Mouse (Mus musculus) hindbrain, embryonic 10.5 days (tissue): Measurements from ENCODE around the gene Dnaaf5. TPM values are rescaled to one million over a fixed set of nuclear protein-coding genes. Genes with fewer than 3 reads are reported as not detected.

Experiments used
- DNase-seq: peaks from one replicate; pipeline ENCODE4 v3.0.0-alpha.2; 2017; ENCODE audit warnings: low spot score
- H3K27ac ChIP-seq: fragments of 300-500 bp; sonication (generic); 2 replicates; pipeline ENCODE4 v1.5.1; 2016; ENCODE audit warnings: mild to moderate bottlenecking, moderate library complexity
- H3K27me3 ChIP-seq: fragments of 300-500 bp; sonication (generic); 2 replicates; pipeline ENCODE4 v1.6.1; 2016; ENCODE audit warnings: mild to moderate bottlenecking; ENCODE audit not compliant: poor library complexity, insufficient read depth, severe bottlenecking
- H3K36me3 ChIP-seq: fragments of 300-500 bp; sonication (generic); 2 replicates; pipeline ENCODE4 v1.6.1; 2016; ENCODE audit warnings: mild to moderate bottlenecking, moderate library complexity
- H3K4me1 ChIP-seq: fragments of 300-500 bp; sonication (generic); replicated peaks from 2 replicates; pipeline ENCODE4 v1.6.1; 2016; ENCODE audit warnings: mild to moderate bottlenecking
- H3K4me3 ChIP-seq: fragments of 300-500 bp; sonication (generic); 2 replicates; pipeline ENCODE4 v1.5.1; 2016; ENCODE audit warnings: mild to moderate bottlenecking, moderate library complexity
- H3K9me3 ChIP-seq: fragments of 300-500 bp; sonication (generic); 2 replicates; pipeline ENCODE4 v1.6.1; 2016; ENCODE audit warnings: mild to moderate bottlenecking, moderate library complexity
- WGBS: fragments of 180-500 bp; shearing (Covaris S2); methylation state at CpG from one replicate; pipeline ENCODE4 v1.1.7; 2016; 5-methylcytosine and 5-hydroxymethylcytosine counted together
- polyA plus RNA-seq: library from polyadenylated mRNA; unstranded; fragments of >200 nt; fragmentation: Nextera tagmentation; extraction: Ambion mirVana; gene quantifications from 2 replicates; pipeline ENCODE4 v1.2.1, GENCODE M21; 2016

The Dnaaf5 gene
- polyA plus RNA-seq, 1 experiment from 2014 or later: 10.3 TPM

- Histone ChIP-seq H3K4me1 (no peaks in the 10 kb centered on the region), H3K36me3 (peaks cover 100% of the 10 kb centered on the region), H3K9me3 (no peaks in the 10 kb centered on the region), H3K27ac (no peak overlapping the region), H3K4me3 (no peak overlapping the region), H3K27me3 (no peaks in the 10 kb centered on the region)
- whole genome bisulfite sequencing: 96% methylated on average over 3 of the region's 3 CpGs
- no peak for DNase-seq
Measured at GRCm38 (mm10) chr5:139228318-139228717, 78.3 kb downstream of the Dnaaf5 start.

GRCm38 (mm10) chr5:139229716-139230115 is 79.7 kb downstream of the Dnaaf5 start:
- DNase-seq: no peak
- Histone ChIP-seq H3K4me3 (no peak overlapping the region), H3K4me1 (no peaks in the 10 kb centered on the region), H3K9me3 (no peaks in the 10 kb centered on the region), H3K27ac (no peak overlapping the region), H3K36me3 (peaks cover 100% of the 10 kb centered on the region), H3K27me3 (no peaks in the 10 kb centered on the region)
- 95% methylated on average over 3 of the region's 3 CpGs for WGBS

- no peak for DNase-seq
- H3K36me3 ChIP-seq: peaks cover 100% of the 10 kb centered on the region
- no peak overlapping the region for H3K4me3 ChIP-seq
- H3K27ac ChIP-seq: no peak overlapping the region
- H3K27me3 ChIP-seq: no peaks in the 10 kb centered on the region
- H3K4me1 ChIP-seq: no peaks in the 10 kb centered on the region
- H3K9me3 ChIP-seq: no peaks in the 10 kb centered on the region
- WGBS: 92% methylated on average over 3 of the region's 3 CpGs
Measured at GRCm38 (mm10) chr5:139232083-139232482, 82.1 kb downstream of the Dnaaf5 start.

DNA sequence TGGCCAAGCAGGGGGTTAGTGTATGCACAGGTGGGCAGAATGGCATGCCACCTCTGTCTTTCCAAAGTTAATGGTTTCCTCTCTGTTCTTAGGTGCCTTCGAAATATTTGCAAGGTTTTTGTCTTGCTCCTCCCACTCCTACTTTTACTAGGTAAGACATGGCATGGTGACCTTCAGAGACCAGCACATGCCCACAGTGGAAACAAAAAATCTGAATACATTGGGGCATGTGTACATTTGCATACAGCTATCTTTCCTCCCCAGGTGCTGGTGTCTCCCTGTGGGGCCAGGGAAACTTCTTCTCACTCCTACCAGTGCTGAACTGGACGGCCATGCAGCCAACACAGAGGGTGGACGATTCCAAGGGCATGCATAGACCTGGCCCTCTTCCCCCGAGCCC is 84.4 kb downstream of the Dnaaf5 start:
- Histone ChIP-seq H3K27ac (no peak overlapping the region), H3K4me3 (no peak overlapping the region), H3K36me3 (peaks cover 100% of the 10 kb centered on the region), H3K9me3 (no peaks in the 10 kb centered on the region), H3K4me1 (no peaks in the 10 kb centered on the region), H3K27me3 (no peaks in the 10 kb centered on the region)
- WGBS: 91% methylated on average over 4 of the region's 4 CpGs
- no peak for DNase-seq

Other genes with a start within 250 kb of the Dnaaf5 start
- gene Pdgfa, start 152.9 kb upstream of the Dnaaf5 start, polyA plus RNA-seq: 10.4 and 12.8 TPM in 2 replicates
- 11.7 and 28.8 TPM in 2 replicates for gene Prkar1b, start 222 bp upstream of the Dnaaf5 start, polyA plus RNA-seq
- 44.1 and 50.2 TPM in 2 replicates for gene Sun1, start 50.4 kb downstream of the Dnaaf5 start, polyA plus RNA-seq
- gene Get4, start 102.1 kb downstream of the Dnaaf5 start, polyA plus RNA-seq: 171 and 185 TPM in 2 replicates
- 0.65 and 1.5 TPM in 2 replicates for gene Adap1, start 175.4 kb downstream of the Dnaaf5 start, polyA plus RNA-seq
- gene Cox19, start 201.2 kb downstream of the Dnaaf5 start, polyA plus RNA-seq: 116 and 147 TPM in 2 replicates
- not detected in 2 replicates for gene Cyp2w1, start 202.4 kb downstream of the Dnaaf5 start, polyA plus RNA-seq
- 2.0 and 2.8 TPM in 2 replicates for gene Gpr146, start 227.5 kb downstream of the Dnaaf5 start, polyA plus RNA-seq